Mouse (Mus musculus): ENCODE measurements at regions not wholly inside any gene's neighbourhood (a gene's known extent, or its start where the extent isn't known, plus 50 kb on each side); places are given as distances from the start of the nearest gene placed in this dataset. TPM values are rescaled to one million over a fixed set of nuclear protein-coding genes. Genes with fewer than 3 reads are reported as not detected.
"Not testable (repeated sequence)": the region's sequence is repeated elsewhere in the genome, so short reads cannot be mapped to it uniquely, and the experiment has no call there.

DNA sequence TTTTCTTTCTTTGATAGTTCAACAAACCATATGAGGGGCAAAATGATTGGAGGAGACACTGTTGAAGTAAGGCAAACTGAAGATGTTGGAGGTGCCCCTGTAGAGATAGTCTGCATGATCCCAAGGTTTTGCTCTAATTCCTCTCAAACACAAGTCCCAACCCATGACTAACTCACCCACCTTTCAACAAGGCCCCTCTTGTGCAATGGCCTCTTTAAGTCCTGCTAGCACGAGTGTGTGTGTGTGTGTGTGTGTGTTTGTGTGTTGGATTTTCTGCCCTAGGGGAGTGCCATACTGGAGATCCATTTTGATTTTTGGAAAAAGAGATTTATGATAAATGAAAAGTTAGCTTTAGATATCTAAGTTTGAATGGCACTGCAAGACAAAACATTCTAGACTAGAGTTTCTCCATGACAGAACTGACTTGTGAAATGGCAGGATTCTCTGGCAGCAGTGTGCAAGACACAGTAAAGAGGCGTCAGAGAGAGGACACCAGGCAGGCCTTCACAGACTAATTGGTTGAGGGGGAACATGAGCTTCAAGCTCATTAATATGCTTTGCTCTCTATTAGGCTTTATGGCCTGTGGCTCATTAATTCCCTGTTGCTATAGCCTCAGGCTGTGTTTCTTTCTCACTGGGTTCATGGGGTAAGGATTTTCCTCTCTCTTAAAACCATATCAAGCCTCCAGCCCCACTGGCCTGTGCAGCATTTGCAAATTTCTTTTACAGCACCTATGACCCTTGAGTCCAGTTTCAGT, 1344.5 kb upstream of the Got2 start:
- Histone ChIP-seq H3K4me1 (no peaks in the 10 kb centered on the region), H3K4me3 (no peak overlapping the region), H3K9me3 (no peaks in the 10 kb centered on the region), H3K36me3 (no peaks in the 10 kb centered on the region), H3K27ac (no peak overlapping the region), H3K4me2 (no peak overlapping the region), H3K27me3 (no peaks in the 10 kb centered on the region), H3K9ac (no peak overlapping the region)
- WGBS, result 40% methylated on average over 2 of the region's 2 CpGs
- ATAC-seq (ENCODE audit: insufficient number of reproducible peaks, low FRiP score, low TSS enrichment, low read depth), result no peak

- no peaks in the 10 kb centered on the region for H3K27me3 ChIP-seq
- no peak overlapping the region for H3K27ac ChIP-seq
- H3K9me3 ChIP-seq, result no peaks in the 10 kb centered on the region
- no peak overlapping the region for H3K4me2 ChIP-seq
- no peaks in the 10 kb centered on the region for H3K36me3 ChIP-seq
- H3K4me1 ChIP-seq, result no peaks in the 10 kb centered on the region
- 89% methylated on average over 5 of the region's 5 CpGs for WGBS
- no peak overlapping the region for H3K9ac ChIP-seq
- H3K4me3 ChIP-seq, result no peak overlapping the region
- no peak for ATAC-seq (ENCODE audit: insufficient number of reproducible peaks, low FRiP score, low TSS enrichment, low read depth)
These were observed 1343.3 kb upstream of the Got2 start for GRCm38 (mm10) chr8:97231652-97232051.

DNA sequence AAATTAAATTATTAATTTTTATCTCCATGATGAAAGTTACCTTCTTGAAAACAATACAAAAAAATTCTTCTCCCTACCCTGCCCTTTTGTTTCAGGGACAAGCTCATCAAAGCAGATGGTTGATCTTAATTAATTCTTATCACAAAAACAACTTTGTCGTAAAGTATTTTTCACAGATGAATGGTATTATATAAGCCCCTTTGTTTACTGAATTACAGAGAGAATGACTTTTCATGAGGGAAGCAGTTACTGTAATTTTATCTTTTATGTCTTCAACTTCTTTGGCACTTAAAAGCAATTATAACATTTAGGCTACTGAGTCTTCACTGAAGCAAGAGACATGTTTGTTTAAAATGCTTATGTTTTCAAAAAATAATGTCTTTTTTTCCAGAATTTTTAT, 1303.5 kb upstream of the Got2 start:
- no peaks in the 10 kb centered on the region for H3K4me1 ChIP-seq
- H3K36me3 ChIP-seq, result no peaks in the 10 kb centered on the region
- no peaks in the 10 kb centered on the region for H3K27me3 ChIP-seq
- 90% methylated on average over 1 of the region's 1 CpGs for WGBS
- ATAC-seq (ENCODE audit: insufficient number of reproducible peaks, low FRiP score, low TSS enrichment, low read depth), result no peak
- no peaks in the 10 kb centered on the region for H3K9me3 ChIP-seq
- H3K27ac ChIP-seq, result no peak overlapping the region
- H3K4me2 ChIP-seq, result no peak overlapping the region
- H3K4me3 ChIP-seq, result no peak overlapping the region
- no peak overlapping the region for H3K9ac ChIP-seq

GRCm38 (mm10) chr8:97183831-97184230, 1295.5 kb upstream of the Got2 start:
- not testable (repeated sequence) for H3K4me1 ChIP-seq; H3K27ac ChIP-seq; H3K4me2 ChIP-seq; H3K4me3 ChIP-seq; H3K9ac ChIP-seq; H3K27me3 ChIP-seq; H3K36me3 ChIP-seq; ATAC-seq (ENCODE audit: insufficient number of reproducible peaks, low FRiP score, low TSS enrichment, low read depth); H3K9me3 ChIP-seq
- 91% methylated on average over 13 of the region's 13 CpGs for WGBS

- H3K9me3 ChIP-seq; H3K4me3 ChIP-seq; H3K4me2 ChIP-seq; H3K27ac ChIP-seq; H3K36me3 ChIP-seq; H3K9ac ChIP-seq; H3K27me3 ChIP-seq; H3K4me1 ChIP-seq; ATAC-seq (ENCODE audit: insufficient number of reproducible peaks, low FRiP score, low TSS enrichment, low read depth): not testable (repeated sequence)
These were observed 1294.1 kb upstream of the Got2 start for GRCm38 (mm10) chr8:97182456-97182855.

Small RNAs in the stretch of these regions (microRNA-seq; reads per million reads assigned to microRNA genes)
- not detected for gene Gm26399
